Mouse (Mus musculus) ES-E14 (cell line): ENCODE measurements at regions not wholly inside any gene's neighbourhood (a gene's known extent, or its start where the extent isn't known, plus 50 kb on each side); places are given as distances from the start of the nearest gene placed in this dataset.

Source experiments
- MAFK ChIP-seq: IDR thresholded peaks from 2 replicates; pipeline ENCODE4 v1.6.1; 2014; ENCODE audit warnings: mild to moderate bottlenecking, low read depth, low read length, inconsistent platforms; ENCODE audit not compliant: insufficient read depth
- ZC3H11A ChIP-seq: IDR thresholded peaks from 2 replicates; pipeline ENCODE4 v1.6.1; 2012; ENCODE audit warnings: low read depth, mild to moderate bottlenecking, inconsistent platforms, low read length, borderline replicate concordance
- ZNF384 ChIP-seq: IDR thresholded peaks from 2 replicates; pipeline ENCODE4 v1.6.1; 2012; ENCODE audit warnings: low read depth, low read length, inconsistent platforms

- TF ChIP-seq MAFK (no peak), ZNF384 (no peak), ZC3H11A (no peak)
These were observed 139.3 kb upstream of the Vldlr start for GRCm38 (mm10) chr19:27076920-27077512.
